ENCODE assay signal across 12 mouse cellular contexts in the genomic region with DNA sequence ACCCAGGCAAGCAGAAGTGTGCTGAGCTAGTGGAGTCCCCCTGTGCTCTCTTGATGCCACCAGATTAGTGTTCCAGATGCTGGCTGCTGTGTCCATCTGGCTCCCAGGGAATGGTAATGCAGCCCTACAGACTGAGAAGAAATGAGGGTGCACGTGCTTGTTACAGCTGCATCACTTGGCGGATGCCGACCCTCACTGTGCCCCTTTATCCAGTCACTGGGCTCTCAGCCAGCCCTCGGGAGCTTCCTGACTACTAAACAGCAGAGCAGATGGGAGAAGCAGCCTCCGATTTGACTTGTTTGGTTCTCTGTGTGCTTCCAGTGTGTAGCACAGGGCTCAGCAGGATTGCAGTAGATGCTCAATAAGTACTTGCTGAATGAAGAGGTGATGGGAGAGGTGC.
DNase-seq lines count a peak whose midpoint lies in the region; ATAC-seq and TF ChIP-seq lines count a peak whose summit lies in the region.
"Had no signal": no experiment of that assay in that cellular context is flagged by ENCODE, and none has a peak within 500 bp of the region (broad histone marks: within the 10 kb centered on the region; RNA-seq: fewer than 3 reads in every experiment).

No protein-coding gene starts in this region.

- 0 out of 2 replicates have a peak, but pooled peaks have one; percentile 41 for ATAC-seq in forebrain, embryonic 12.5 days (ENCODE audit: low FRiP score)
- no peak for ATAC-seq in forebrain, embryonic 11.5 days (replicated peaks; ENCODE audit: low FRiP score)
- ATAC-seq in hindbrain, embryonic 16.5 days: peak; percentile 75
- peak; percentile 44; the same call in 1 of the 2 replicates for ATAC-seq in midbrain, postnatal 0 days (ENCODE audit: low FRiP score)
- ATAC-seq: Patski had no signal

- 53% methylated on average over 5 of the region's 5 CpGs for WGBS in forebrain, embryonic 12.5 days
- 73% methylated on average over 5 of the region's 5 CpGs for WGBS in forebrain, embryonic 11.5 days
- 34% methylated on average over 5 of the region's 5 CpGs for WGBS in hindbrain, embryonic 16.5 days
- 45% methylated on average over 5 of the region's 5 CpGs for WGBS in midbrain, postnatal 0 days

- H3K4me1 ChIP-seq in forebrain, embryonic 12.5 days: peaks cover 2% of the 10 kb centered on the region; the same call in 1 of the 2 replicates
- H3K4me1 ChIP-seq in forebrain, embryonic 11.5 days (replicated peaks; ENCODE audit: control insufficient read depth, insufficient read depth, low read length): no peaks in the 10 kb centered on the region
- peaks cover 5% of the 10 kb centered on the region; the same call in 1 of the 2 replicates for H3K4me1 ChIP-seq in hindbrain, embryonic 16.5 days (ENCODE audit: control insufficient read depth, insufficient read depth, low read depth, low read length)
- H3K4me1 ChIP-seq in midbrain, postnatal 0 days (ENCODE audit: insufficient read depth, low read length): no peaks in the 10 kb centered on the region
- H3K4me1 ChIP-seq: embryonic facial prominence, embryonic 13.5 days had no signal

- H3K4me3 ChIP-seq in forebrain, embryonic 12.5 days (replicated peaks): no peak overlapping the region
- no peak overlapping the region for H3K4me3 ChIP-seq in forebrain, embryonic 11.5 days (ENCODE audit: low read depth, low read length)
- H3K4me3 ChIP-seq in hindbrain, embryonic 16.5 days (ENCODE audit: low read length): no peak overlapping the region
- H3K4me3 ChIP-seq in midbrain, postnatal 0 days (ENCODE audit: low read depth, low read length): no peak overlapping the region
- H3K4me3 ChIP-seq: embryonic facial prominence, embryonic 13.5 days; limb, embryonic 12.5 days had no signal

- no peaks in the 10 kb centered on the region for H3K27me3 ChIP-seq in forebrain, embryonic 12.5 days
- no peaks in the 10 kb centered on the region for H3K27me3 ChIP-seq in forebrain, embryonic 11.5 days (ENCODE audit: control insufficient read depth, insufficient read depth, low read length)
- no peaks in the 10 kb centered on the region for H3K27me3 ChIP-seq in hindbrain, embryonic 16.5 days (replicated peaks; ENCODE audit: control insufficient read depth, insufficient read depth, low read length)
- no peaks in the 10 kb centered on the region for H3K27me3 ChIP-seq in midbrain, postnatal 0 days (ENCODE audit: insufficient read depth, low read length)

- DNase-seq in forebrain, embryonic 11.5 days (ENCODE audit: low spot score): no peak
- DNase-seq in brain, embryonic 18.5 days (ENCODE audit: low read depth, low spot score): peak; percentile 32
- peak; percentile 82 for DNase-seq in midbrain, postnatal 0 days (ENCODE audit: low spot score)
- DNase-seq in natural killer cell, adult 2 months (ENCODE audit: low spot score in 2 of 2): no peak
- DNase-seq in spleen, adult 12 weeks (ENCODE audit: low spot score): no peak
- DNase-seq in gastrocnemius, postnatal 25 days: no peak

- H3K27ac ChIP-seq in forebrain, embryonic 12.5 days: no peak overlapping the region
- H3K27ac ChIP-seq in forebrain, embryonic 11.5 days (ENCODE audit: low read depth, low read length): no peak overlapping the region
- no peak overlapping the region for H3K27ac ChIP-seq in hindbrain, embryonic 16.5 days (ENCODE audit: low read depth, low read length)
- H3K27ac ChIP-seq in midbrain, postnatal 0 days (ENCODE audit: low read depth, low read length): no peak overlapping the region
- H3K27ac ChIP-seq: embryonic facial prominence, embryonic 13.5 days; limb, embryonic 12.5 days; macrophage had no signal

- H3K4me2 ChIP-seq in forebrain, embryonic 12.5 days: no peak overlapping the region
- no peak overlapping the region for H3K4me2 ChIP-seq in forebrain, embryonic 11.5 days (ENCODE audit: low read depth, low read length, severe bottlenecking)
- H3K4me2 ChIP-seq in hindbrain, embryonic 16.5 days (ENCODE audit: low read length): no peak overlapping the region
- no peak overlapping the region for H3K4me2 ChIP-seq in midbrain, postnatal 0 days (ENCODE audit: low read depth, low read length, poor library complexity, severe bottlenecking)
- H3K4me2 ChIP-seq: embryonic facial prominence, embryonic 13.5 days; limb, embryonic 12.5 days had no signal

- TF ChIP-seq CTCF in midbrain, postnatal 0 days (IDR thresholded peaks at IDR 0.05): no peak

- H3K9ac ChIP-seq in forebrain, embryonic 12.5 days: no peak overlapping the region
- no peak overlapping the region for H3K9ac ChIP-seq in forebrain, embryonic 11.5 days (ENCODE audit: low read length)
- H3K9ac ChIP-seq in hindbrain, embryonic 16.5 days (ENCODE audit: low read depth, low read length): no peak overlapping the region
- H3K9ac ChIP-seq in midbrain, postnatal 0 days (replicated peaks; ENCODE audit: low read length, poor library complexity, severe bottlenecking): no peak overlapping the region
- H3K9ac ChIP-seq: embryonic facial prominence, embryonic 13.5 days; limb, embryonic 12.5 days had no signal

- H3K9me3 ChIP-seq in forebrain, embryonic 12.5 days: no peaks in the 10 kb centered on the region
- H3K9me3 ChIP-seq in forebrain, embryonic 11.5 days (ENCODE audit: control insufficient read depth, low read length): no peaks in the 10 kb centered on the region
- no peaks in the 10 kb centered on the region for H3K9me3 ChIP-seq in hindbrain, embryonic 16.5 days (ENCODE audit: control insufficient read depth, low read length)
- no peaks in the 10 kb centered on the region for H3K9me3 ChIP-seq in midbrain, postnatal 0 days (ENCODE audit: low read length)
- H3K9me3 ChIP-seq: embryonic facial prominence, embryonic 13.5 days; limb, embryonic 12.5 days had no signal

- H3K36me3 ChIP-seq in forebrain, embryonic 12.5 days (replicated peaks): no peaks in the 10 kb centered on the region
- H3K36me3 ChIP-seq in forebrain, embryonic 11.5 days (ENCODE audit: control insufficient read depth, insufficient read depth, low read length): no peaks in the 10 kb centered on the region
- H3K36me3 ChIP-seq in hindbrain, embryonic 16.5 days (ENCODE audit: control insufficient read depth, insufficient read depth, low read length): no peaks in the 10 kb centered on the region
- H3K36me3 ChIP-seq in midbrain, postnatal 0 days (ENCODE audit: insufficient read depth, low read length): no peaks in the 10 kb centered on the region
- H3K36me3 ChIP-seq: embryonic facial prominence, embryonic 13.5 days; limb, embryonic 12.5 days had no signal

Comparison
In these comparisons a context has a peak if more than half of its experiments do, and no peak if none do; other contexts are left out.
1. DNase-seq: peak in brain, embryonic 18.5 days (single experiment) and midbrain, postnatal 0 days (single experiment); none in forebrain, embryonic 11.5 days (single experiment), natural killer cell, adult 2 months (0 of 2), spleen, adult 12 weeks (single experiment) and gastrocnemius, postnatal 25 days (single experiment).